Mouse (Mus musculus): ENCODE results near the gene Cldn7. TPM values are rescaled to one million over a fixed set of nuclear protein-coding genes. Genes with fewer than 3 reads are reported as not detected.
"Not testable (repeated sequence)": the region's sequence is repeated elsewhere in the genome, so short reads cannot be mapped to it uniquely, and the experiment has no call there.

Cldn7 gene
- total RNA-seq, 2 experiments from 2014 or later = 0.38 TPM; not detected in 1

- DNase-seq = no peak
These were observed 51.1 kb downstream of the Cldn7 start for GRCm38 (mm10) chr11:70015677-70016076.

- DNase-seq = not testable (repeated sequence)
These were observed 51.6 kb downstream of the Cldn7 start for GRCm38 (mm10) chr11:70016177-70016576.

- no peak for DNase-seq
These were observed 52.1 kb downstream of the Cldn7 start, which contains the start of gene Dlg4 for GRCm38 (mm10) chr11:70016669-70017068. Gene Dlg4, plus strand, starts transcription at chr11:70016942.

GRCm38 (mm10) chr11:70017199-70017767 lies 52.7 kb downstream of the Cldn7 start:
- no peak for DNase-seq

Small RNA genes within 50 kb of the gene (microRNA-seq; reads per million reads assigned to microRNA genes)
- gene Gm44349 = 0 reads per million in 2 experiments
- gene Mir324 = 1,138 to 1,533 reads per million in 2 experiments

Other genes with a start within 250 kb of the Cldn7 start
- gene Polr2a, start 206.1 kb upstream of the Cldn7 start, total RNA-seq (2021) = 10 to 100 TPM; 45.9 to 49.4 TPM
- gene Slc35g3, start 202.8 kb upstream of the Cldn7 start, total RNA-seq (2021) = not detected
- 10 to 100 TPM; 21.0 to 29.3 TPM for gene Zbtb4, start 198.9 kb upstream of the Cldn7 start, total RNA-seq (2021)
- 100 to 1,000 TPM; 105 to 124 TPM for gene Chrnb1, start 168.8 kb upstream of the Cldn7 start, total RNA-seq (2021)
- gene Fgf11, start 162.9 kb upstream of the Cldn7 start, total RNA-seq (2021) = 10 to 100 TPM; 10.5 to 12.2 TPM
- gene Tmem102, start 159.2 kb upstream of the Cldn7 start, total RNA-seq (2021) = not detected
- not detected for gene Gm39566, start 149.5 kb upstream of the Cldn7 start, total RNA-seq (2021)
- gene Spem2, start 146.3 kb upstream of the Cldn7 start, total RNA-seq (2021) = not detected
- gene Spem1, start 142.6 kb upstream of the Cldn7 start, total RNA-seq (2021) = not detected
- gene Nlgn2, start 127.0 kb upstream of the Cldn7 start, total RNA-seq (2021) = 10 to 100 TPM; 10.3 to 15.9 TPM
- 100 to 1,000 TPM; 121 to 122 TPM for gene Tmem256, start 126.3 kb upstream of the Cldn7 start, total RNA-seq (2021)
- 10 to 100 TPM; 25.4 to 27.9 TPM for gene Plscr3, start 118.4 kb upstream of the Cldn7 start, total RNA-seq (2021)
- under 1 TPM; 0.11 to 0.31 TPM for gene Tnk1, start 106.0 kb upstream of the Cldn7 start, total RNA-seq (2021)
- gene Tmem95, start 86.8 kb upstream of the Cldn7 start, total RNA-seq (2021) = not detected
- 1 to 10 TPM; 2.3 to 3.7 TPM for gene Kctd11, start 83.4 kb upstream of the Cldn7 start, total RNA-seq (2021)
- 1 to 10 TPM in 1 of 2 experiments, under 1 TPM in 1; 0.42 to 1.0 TPM for gene Acap1, start 69.2 kb upstream of the Cldn7 start, total RNA-seq (2021)
- 1 to 10 TPM; 1.8 to 2.4 TPM for gene 2810408A11Rik, start 63.8 kb upstream of the Cldn7 start, total RNA-seq (2021)
- gene Neurl4, start 63.7 kb upstream of the Cldn7 start, total RNA-seq (2021) = 10 to 100 TPM; 31.2 to 31.8 TPM
- 10 to 100 TPM; 29.0 to 31.3 TPM for gene Gps2, start 50.9 kb upstream of the Cldn7 start, total RNA-seq (2021)
- 100 to 1,000 TPM; 600 to 663 TPM for gene Eif5a, start 42.8 kb upstream of the Cldn7 start, total RNA-seq (2021)
- 1 to 10 TPM; 2.7 to 4.1 TPM for gene Ybx2, start 29.0 kb upstream of the Cldn7 start, total RNA-seq (2021)
- 100 to 1,000 TPM; 128 to 165 TPM for gene Slc2a4, start 16.6 kb upstream of the Cldn7 start, total RNA-seq (2021)
- gene Ctdnep1, start 16.4 kb downstream of the Cldn7 start, total RNA-seq (2021) = 100 to 1,000 TPM; 237 to 249 TPM
- 10 to 100 TPM; 46.9 to 53.2 TPM for gene Elp5, start 17.7 kb downstream of the Cldn7 start, total RNA-seq (2021)
- gene Gabarap, start 26.4 kb downstream of the Cldn7 start, total RNA-seq (2021) = 100 to 1,000 TPM; 195 to 228 TPM
- 10 to 100 TPM; 22.2 to 28.9 TPM for gene Phf23, start 31.0 kb downstream of the Cldn7 start, total RNA-seq (2021)
- 10 to 100 TPM in 1 of 2 experiments, 1 to 10 TPM in 1; 8.2 to 14.7 TPM for gene Dvl2, start 35.8 kb downstream of the Cldn7 start, total RNA-seq (2021)
- 100 to 1,000 TPM; 217 to 254 TPM for gene Acadvl, start 50.6 kb downstream of the Cldn7 start, total RNA-seq (2021)
- gene Dlg4, start 52.2 kb downstream of the Cldn7 start, total RNA-seq (2021) = 10 to 100 TPM; 16.5 to 28.7 TPM
- under 1 TPM in 1 of 2 experiments, not detected in 1; 0.29 TPM for gene Asgr1, start 89.3 kb downstream of the Cldn7 start, total RNA-seq (2021)
- under 1 TPM in 1 of 2 experiments, not detected in 1; 0.32 TPM for gene Asgr2, start 127.9 kb downstream of the Cldn7 start, total RNA-seq (2021)
- gene Mgl2, start 165.6 kb downstream of the Cldn7 start, total RNA-seq (2021) = 1 to 10 TPM; 3.2 to 4.0 TPM
- gene Clec10a, start 191.4 kb downstream of the Cldn7 start, total RNA-seq (2021) = 1 to 10 TPM; 5.1 to 5.8 TPM
- under 1 TPM in 1 of 2 experiments, not detected in 1; 0.63 TPM for gene Slc16a11, start 248.0 kb downstream of the Cldn7 start, total RNA-seq (2021)

Data from gastrocnemius, postnatal 10 days (tissue).